Mouse (Mus musculus): ENCODE data around the gene Il10rb.

Gene Il10rb

GRCm38 (mm10) chr16:91446778-91447511 lies 41.0 kb downstream of the Il10rb start:
- no peak for TF ChIP-seq POU5F1 (IDR thresholded peaks at IDR 0.05; ENCODE audit: borderline replicate concordance, low read length)
- no peak for TF ChIP-seq NANOG (IDR thresholded peaks at IDR 0.05; ENCODE audit: borderline replicate concordance, low read length)
- TF ChIP-seq CTCF (conservative IDR thresholded peaks at IDR 0.05; ENCODE audit: low read length): no peak
- no peaks in the 10 kb centered on the region; the same call in 1 of the 2 replicates for H3K27me3 ChIP-seq (ENCODE audit: insufficient read depth, low read length)
- H3K36me3 ChIP-seq (ENCODE audit: insufficient read depth, low read length): no peaks in the 10 kb centered on the region
- no peak overlapping the region for H3K4me3 ChIP-seq (replicated peaks; ENCODE audit: low read length)
- 0 out of 2 replicates have a peak, but pooled peaks cover 5% of the 10 kb centered on the region for H3K9me3 ChIP-seq (ENCODE audit: low read length)
- no peaks in the 10 kb centered on the region for H3K4me1 ChIP-seq (replicated peaks; ENCODE audit: low read depth, low read length)

DNA sequence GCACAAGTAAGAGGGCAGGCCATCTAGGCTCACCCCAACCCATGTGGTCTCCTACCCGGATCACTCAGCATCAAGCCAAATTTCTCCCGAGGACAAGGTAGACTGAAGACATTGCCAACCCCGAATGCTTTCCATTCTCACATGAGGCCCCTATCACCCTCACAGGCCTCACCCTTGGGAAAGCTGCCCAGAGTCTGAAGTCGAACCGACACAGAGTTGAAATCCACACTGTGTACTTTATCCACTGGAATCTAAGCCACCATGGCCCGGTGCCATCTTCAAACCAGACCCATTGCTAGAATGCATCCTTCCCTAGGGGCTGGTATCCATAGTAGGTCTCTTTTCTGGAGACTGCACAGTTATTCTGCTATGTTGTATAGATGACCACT lies 41.5 kb downstream of the Il10rb start:
- H3K27me3 ChIP-seq (ENCODE audit: insufficient read depth, low read length): no peaks in the 10 kb centered on the region; the same call in 1 of the 2 replicates
- H3K9me3 ChIP-seq (ENCODE audit: low read length): 0 out of 2 replicates have a peak, but pooled peaks cover 5% of the 10 kb centered on the region
- no peaks in the 10 kb centered on the region for H3K36me3 ChIP-seq (ENCODE audit: insufficient read depth, low read length)
- no peak overlapping the region for H3K4me3 ChIP-seq (replicated peaks; ENCODE audit: low read length)
- no peaks in the 10 kb centered on the region for H3K4me1 ChIP-seq (replicated peaks; ENCODE audit: low read depth, low read length)
- TF ChIP-seq NANOG (IDR thresholded peaks at IDR 0.05; ENCODE audit: borderline replicate concordance, low read length) (no peak), POU5F1 (IDR thresholded peaks at IDR 0.05; ENCODE audit: borderline replicate concordance, low read length) (no peak)

DNA sequence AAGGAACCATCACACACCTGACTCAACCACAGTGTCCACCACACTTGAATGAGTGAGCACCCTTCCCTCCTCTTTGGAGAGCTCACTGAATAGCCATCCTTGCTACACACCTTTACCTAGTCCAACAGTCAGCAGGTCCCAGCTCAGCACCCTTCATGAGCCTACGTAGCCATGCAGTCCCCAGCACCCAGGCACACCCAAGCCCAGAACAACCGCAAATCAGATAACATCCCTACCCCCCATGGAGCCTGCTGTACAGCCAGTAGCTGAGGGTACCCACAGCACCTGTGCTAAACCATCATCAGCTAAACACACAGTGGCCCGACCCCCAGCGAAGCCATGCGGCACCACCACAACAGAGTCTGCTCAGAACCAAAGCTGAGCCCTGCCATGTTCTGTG lies 42.1 kb downstream of the Il10rb start:
- no peaks in the 10 kb centered on the region for H3K4me1 ChIP-seq (replicated peaks; ENCODE audit: low read depth, low read length)
- 0 out of 2 replicates have a peak, but pooled peaks cover 5% of the 10 kb centered on the region for H3K9me3 ChIP-seq (ENCODE audit: low read length)
- H3K27me3 ChIP-seq (ENCODE audit: insufficient read depth, low read length): no peaks in the 10 kb centered on the region; the same call in 1 of the 2 replicates
- no peaks in the 10 kb centered on the region for H3K36me3 ChIP-seq (ENCODE audit: insufficient read depth, low read length)
- H3K4me3 ChIP-seq (replicated peaks; ENCODE audit: low read length): no peak overlapping the region
- TF ChIP-seq POU5F1 (IDR thresholded peaks at IDR 0.05; ENCODE audit: borderline replicate concordance, low read length): no peak
- TF ChIP-seq NANOG (IDR thresholded peaks at IDR 0.05; ENCODE audit: borderline replicate concordance, low read length): no peak
- no peak for TF ChIP-seq CTCF (conservative IDR thresholded peaks at IDR 0.05; ENCODE audit: low read length)

DNA sequence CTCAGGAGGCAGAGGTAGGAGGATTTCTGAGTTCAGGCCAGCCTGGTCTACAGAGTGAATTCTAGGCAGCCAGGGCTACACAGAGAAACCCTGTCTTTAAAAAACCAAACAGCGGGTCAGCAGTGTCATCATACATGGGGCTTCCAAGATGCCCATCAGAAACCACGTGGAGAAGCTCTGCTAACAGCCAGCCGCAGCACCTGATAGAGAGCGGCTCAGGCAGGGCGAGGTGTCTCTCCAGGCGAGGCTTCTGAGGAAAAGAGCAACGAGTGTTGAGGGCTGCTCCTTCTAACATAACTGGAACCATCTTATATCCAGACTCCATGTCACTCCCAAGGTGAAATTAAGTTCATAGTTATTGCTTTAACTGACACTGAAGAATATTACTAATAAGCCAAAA lies 42.9 kb downstream of the Il10rb start:
- Histone ChIP-seq H3K9me3 (ENCODE audit: low read length) (0 out of 2 replicates have a peak, but pooled peaks cover 4% of the 10 kb centered on the region), H3K36me3 (ENCODE audit: insufficient read depth, low read length) (no peaks in the 10 kb centered on the region), H3K27me3 (ENCODE audit: insufficient read depth, low read length) (no peaks in the 10 kb centered on the region; the same call in 1 of the 2 replicates), H3K4me1 (replicated peaks; ENCODE audit: low read depth, low read length) (no peaks in the 10 kb centered on the region), H3K4me3 (replicated peaks; ENCODE audit: low read length) (no peak overlapping the region)
- TF ChIP-seq NANOG (IDR thresholded peaks at IDR 0.05; ENCODE audit: borderline replicate concordance, low read length): no peak
- no peak for TF ChIP-seq POU5F1 (IDR thresholded peaks at IDR 0.05; ENCODE audit: borderline replicate concordance, low read length)

GRCm38 (mm10) chr16:91450137-91451064 lies 44.4 kb downstream of the Il10rb start:
- H3K27me3 ChIP-seq (ENCODE audit: insufficient read depth, low read length): no peaks in the 10 kb centered on the region; the same call in 1 of the 2 replicates
- no peaks in the 10 kb centered on the region for H3K36me3 ChIP-seq (ENCODE audit: insufficient read depth, low read length)
- H3K4me1 ChIP-seq (replicated peaks; ENCODE audit: low read depth, low read length): no peaks in the 10 kb centered on the region
- TF ChIP-seq CTCF (conservative IDR thresholded peaks at IDR 0.05; ENCODE audit: low read length): no peak; the same call in 1 of the 2 replicates
- TF ChIP-seq POU5F1 (IDR thresholded peaks at IDR 0.05; ENCODE audit: borderline replicate concordance, low read length): no peak
- no peak for TF ChIP-seq NANOG (IDR thresholded peaks at IDR 0.05; ENCODE audit: borderline replicate concordance, low read length)
- no peak overlapping the region for H3K4me3 ChIP-seq (replicated peaks; ENCODE audit: low read length)
- no peaks in the 10 kb centered on the region for H3K9me3 ChIP-seq (ENCODE audit: low read length)

- no peaks in the 10 kb centered on the region for H3K36me3 ChIP-seq (ENCODE audit: insufficient read depth, low read length)
- no peak overlapping the region for H3K4me3 ChIP-seq (replicated peaks; ENCODE audit: low read length)
- H3K4me1 ChIP-seq (replicated peaks; ENCODE audit: low read depth, low read length): no peaks in the 10 kb centered on the region
- H3K9me3 ChIP-seq (ENCODE audit: low read length): peaks cover 7% of the 10 kb centered on the region
- TF ChIP-seq NANOG (IDR thresholded peaks at IDR 0.05; ENCODE audit: borderline replicate concordance, low read length) (no peak), CTCF (conservative IDR thresholded peaks at IDR 0.05; ENCODE audit: low read length) (no peak), POU5F1 (IDR thresholded peaks at IDR 0.05; ENCODE audit: borderline replicate concordance, low read length) (no peak)
- H3K27me3 ChIP-seq (ENCODE audit: insufficient read depth, low read length): no peaks in the 10 kb centered on the region
These were observed 46.0 kb downstream of the Il10rb start for GRCm38 (mm10) chr16:91451949-91452348.

DNA sequence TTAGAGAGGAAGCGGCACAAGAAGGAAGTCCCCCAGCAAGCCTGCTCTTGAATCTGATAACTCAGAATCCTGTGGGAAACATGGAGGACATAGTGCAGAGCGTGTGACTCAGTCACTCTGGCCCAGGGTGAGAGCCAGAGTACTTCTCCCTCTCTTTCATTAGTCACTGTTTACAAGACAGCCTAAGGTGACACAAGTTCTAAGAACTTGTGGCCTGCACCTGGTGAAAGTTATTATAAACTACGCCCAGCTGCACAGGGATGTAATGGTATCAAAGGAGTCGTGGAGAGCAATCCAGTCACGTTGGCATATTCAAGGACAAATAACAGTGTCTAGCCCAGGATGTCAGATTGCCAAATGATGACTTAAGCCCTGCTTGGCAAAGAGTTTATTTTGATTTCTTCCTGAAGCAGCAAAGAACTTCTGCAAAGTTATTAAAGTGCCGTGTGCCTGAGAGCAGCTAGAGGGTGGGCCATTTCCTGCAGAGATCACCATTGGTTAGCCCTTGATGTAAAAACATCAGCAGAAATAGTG lies 46.5 kb downstream of the Il10rb start:
- H3K27me3 ChIP-seq (ENCODE audit: insufficient read depth, low read length): no peaks in the 10 kb centered on the region
- H3K9me3 ChIP-seq (ENCODE audit: low read length): peaks cover 12% of the 10 kb centered on the region
- H3K4me1 ChIP-seq (replicated peaks; ENCODE audit: low read depth, low read length): no peaks in the 10 kb centered on the region
- no peak overlapping the region for H3K4me3 ChIP-seq (replicated peaks; ENCODE audit: low read length)
- no peaks in the 10 kb centered on the region for H3K36me3 ChIP-seq (ENCODE audit: insufficient read depth, low read length)
- TF ChIP-seq POU5F1 (IDR thresholded peaks at IDR 0.05; ENCODE audit: borderline replicate concordance, low read length) (no peak), CTCF (conservative IDR thresholded peaks at IDR 0.05; ENCODE audit: low read length) (no peak)

- TF ChIP-seq POU5F1 (IDR thresholded peaks at IDR 0.05; ENCODE audit: borderline replicate concordance, low read length) (no peak), CTCF (conservative IDR thresholded peaks at IDR 0.05; ENCODE audit: low read length) (no peak), NANOG (IDR thresholded peaks at IDR 0.05; ENCODE audit: borderline replicate concordance, low read length) (no peak)
- Histone ChIP-seq H3K9me3 (ENCODE audit: low read length) (peaks cover 15% of the 10 kb centered on the region), H3K27me3 (ENCODE audit: insufficient read depth, low read length) (no peaks in the 10 kb centered on the region), H3K36me3 (ENCODE audit: insufficient read depth, low read length) (no peaks in the 10 kb centered on the region), H3K4me3 (replicated peaks; ENCODE audit: low read length) (no peak overlapping the region), H3K4me1 (replicated peaks; ENCODE audit: low read depth, low read length) (no peaks in the 10 kb centered on the region)
These were observed 49.9 kb downstream of the Il10rb start for GRCm38 (mm10) chr16:91455868-91456267.

Measured in E14TG2a.4 (cell line).